Mouse (Mus musculus) ZHBTc4 (cell line): ENCODE data around the gene Gm960.
A peak's percentile ranks its signal among the peaks of the same experiment; 100 is the strongest.

ENCODE experiments used
- DNase-seq: peaks from one replicate; pipeline ENCODE4 v3.0.0-alpha.2; 2011; ENCODE audit warnings: low read depth, low spot score

Gene Gm960

GRCm38 (mm10) chr19:4712156-4712780 lies 13.8 kb upstream of the Gm960 start:
- DNase-seq, result peak; percentile 61

GRCm38 (mm10) chr19:4711601-4712155 lies 13.2 kb upstream of the Gm960 start:
- DNase-seq, result peak; percentile 69

GRCm38 (mm10) chr19:4711098-4711600 lies 12.7 kb upstream of the Gm960 start, which contains the start of gene Sptbn2:
Sptbn2 (plus strand) TSS chr19:4711167.
- DNase-seq, result peak; percentile 32

GRCm38 (mm10) chr19:4708765-4709164 lies 10.3 kb upstream of the Gm960 start:
- peak; percentile 43 for DNase-seq

GRCm38 (mm10) chr19:4701221-4701620 lies 2.8 kb upstream of the Gm960 start:
- DNase-seq, result no peak

- no peak for DNase-seq
These were observed 2.2 kb upstream of the Gm960 start for GRCm38 (mm10) chr19:4700656-4701055.

GRCm38 (mm10) chr19:4699821-4700220 lies 1.4 kb upstream of the Gm960 start:
- DNase-seq, result no peak

- DNase-seq, result no peak
These were observed 388 bp upstream of the Gm960 start for GRCm38 (mm10) chr19:4698856-4699255.

- no peak for DNase-seq
These were observed 747 bp downstream of the Gm960 start for GRCm38 (mm10) chr19:4697721-4698120.

- no peak for DNase-seq
These were observed 1.3 kb downstream of the Gm960 start for GRCm38 (mm10) chr19:4697121-4697520.

GRCm38 (mm10) chr19:4694346-4694745 lies 4.1 kb downstream of the Gm960 start:
- no peak for DNase-seq

- DNase-seq, result no peak
These were observed 26.1 kb downstream of the Gm960 start for GRCm38 (mm10) chr19:4672401-4672800.

- DNase-seq, result no peak
These were observed 27.7 kb downstream of the Gm960 start for GRCm38 (mm10) chr19:4670776-4671175.

- DNase-seq, result no peak
These were observed 31.7 kb downstream of the Gm960 start for GRCm38 (mm10) chr19:4666815-4667214.

GRCm38 (mm10) chr19:4658156-4658555 lies 40.3 kb downstream of the Gm960 start:
- no peak for DNase-seq

- no peak for DNase-seq
These were observed 51.5 kb downstream of the Gm960 start for GRCm38 (mm10) chr19:4646917-4647492.

- peak; percentile 80 for DNase-seq
These were observed 54.2 kb downstream of the Gm960 start for GRCm38 (mm10) chr19:4644271-4644670.

- peak; percentile 53 for DNase-seq
These were observed 62.5 kb downstream of the Gm960 start for GRCm38 (mm10) chr19:4635986-4636385.

- peak; percentile 86 for DNase-seq
These were observed 69.6 kb downstream of the Gm960 start for GRCm38 (mm10) chr19:4628819-4629218.

- DNase-seq, result no peak
These were observed 72.5 kb downstream of the Gm960 start for GRCm38 (mm10) chr19:4625829-4626535.

- peak; percentile 94 for DNase-seq
These were observed 73.2 kb downstream of the Gm960 start, which contains the start of gene Rce1 for GRCm38 (mm10) chr19:4625179-4625828. Rce1 (minus strand) TSS chr19:4625641.
